Mouse (Mus musculus) cerebellum, adult (tissue): ENCODE data around the gene Sardh.
A peak's percentile ranks its signal among the peaks of the same experiment; 100 is the strongest.

Experiments used
- ATAC-seq: cut with Nextera tagmentation; 2 replicates; pipeline ENCODE4 v1.9.2; 2017; ENCODE audit warnings: mild to moderate bottlenecking, moderate library complexity, mixed read lengths; ENCODE audit not compliant: insufficient number of reproducible peaks, low FRiP score, low TSS enrichment

Gene Sardh

GRCm38 (mm10) chr2:27248211-27248610, at the start of gene Sardh:
TSS of gene Sardh (minus strand) at chr2:27248337.
- no peak for ATAC-seq

GRCm38 (mm10) chr2:27296656-27297406, 48.7 kb upstream of the Sardh start:
- no peak for ATAC-seq

GRCm38 (mm10) chr2:27294777-27295176, 46.6 kb upstream of the Sardh start:
- ATAC-seq: no peak

- ATAC-seq: no peak
Observed at GRCm38 (mm10) chr2:27289019-27289418, 40.9 kb upstream of the Sardh start.

- ATAC-seq: no peak
Observed at GRCm38 (mm10) chr2:27286971-27287710, 39.0 kb upstream of the Sardh start.

- ATAC-seq: no peak
Observed at GRCm38 (mm10) chr2:27284441-27284840, 36.3 kb upstream of the Sardh start.

GRCm38 (mm10) chr2:27281771-27282170, 33.6 kb upstream of the Sardh start:
- ATAC-seq: no peak

GRCm38 (mm10) chr2:27280920-27281611, 32.9 kb upstream of the Sardh start:
- ATAC-seq: no peak

- no peak for ATAC-seq
Observed at GRCm38 (mm10) chr2:27278859-27279258, 30.7 kb upstream of the Sardh start.

GRCm38 (mm10) chr2:27268325-27268724, 20.2 kb upstream of the Sardh start:
- no peak for ATAC-seq

GRCm38 (mm10) chr2:27265819-27266218, 17.7 kb upstream of the Sardh start:
- ATAC-seq: no peak

GRCm38 (mm10) chr2:27262984-27263383, 14.8 kb upstream of the Sardh start:
- ATAC-seq: no peak

- ATAC-seq: no peak
Observed at GRCm38 (mm10) chr2:27251434-27251833, 3.3 kb upstream of the Sardh start.

- no peak for ATAC-seq
Observed at GRCm38 (mm10) chr2:27247487-27247863, 662 bp downstream of the Sardh start.

GRCm38 (mm10) chr2:27246712-27247486, 1.2 kb downstream of the Sardh start:
- ATAC-seq: no peak

- ATAC-seq: no peak
Observed at GRCm38 (mm10) chr2:27245947-27246346, 2.2 kb downstream of the Sardh start.

- peak; percentile 45; the same call in 1 of the 2 replicates for ATAC-seq
Observed at GRCm38 (mm10) chr2:27237342-27237741, 10.8 kb downstream of the Sardh start.

GRCm38 (mm10) chr2:27235729-27236128, 12.4 kb downstream of the Sardh start:
- no peak for ATAC-seq

GRCm38 (mm10) chr2:27232376-27232775, 15.8 kb downstream of the Sardh start:
- ATAC-seq: no peak

GRCm38 (mm10) chr2:27229481-27230105, 18.5 kb downstream of the Sardh start:
- ATAC-seq: peak; percentile 45; the same call in 1 of the 2 replicates
